Mouse (Mus musculus): ENCODE results near the gene Cdk9.

Gene Cdk9

GRCm38 (mm10) chr2:32710425-32710824, 2.5 kb downstream of the Cdk9 start:
- in situ Hi-C loops (cut with MboI; ENCODE audit: low sequenced_read_pairs), result loop anchor here (5.0 kb wide), 1 partner anchor 37 kb away; no protein-coding TSS in a partner anchor

- in situ Hi-C loops (cut with MboI; ENCODE audit: low sequenced_read_pairs), result loop anchor here (5.0 kb wide), 1 partner anchor 38 kb away; no protein-coding TSS in a partner anchor
These were observed 3.2 kb downstream of the Cdk9 start for GRCm38 (mm10) chr2:32709521-32710137.

GRCm38 (mm10) chr2:32708643-32709042, 4.2 kb downstream of the Cdk9 start:
- in situ Hi-C loops (cut with MboI; ENCODE audit: low sequenced_read_pairs), result no loop called here

GRCm38 (mm10) chr2:32706971-32707370, 5.9 kb downstream of the Cdk9 start:
- in situ Hi-C loops (cut with MboI; ENCODE audit: low sequenced_read_pairs), result no loop called here

- in situ Hi-C loops (cut with MboI; ENCODE audit: low sequenced_read_pairs), result no loop called here
These were observed 7.9 kb downstream of the Cdk9 start for GRCm38 (mm10) chr2:32705018-32705417.

GRCm38 (mm10) chr2:32704021-32704421, 8.9 kb downstream of the Cdk9 start, which contains the start of gene Fpgs:
Gene Fpgs (minus strand): TSS chr2:32704145.
- in situ Hi-C loops (cut with MboI; ENCODE audit: low sequenced_read_pairs), result no loop called here

GRCm38 (mm10) chr2:32703046-32703445, 9.8 kb downstream of the Cdk9 start:
- in situ Hi-C loops (cut with MboI; ENCODE audit: low sequenced_read_pairs), result no loop called here

GRCm38 (mm10) chr2:32700966-32701743, 11.7 kb downstream of the Cdk9 start:
- in situ Hi-C loops (cut with MboI; ENCODE audit: low sequenced_read_pairs), result no loop called here

- in situ Hi-C loops (cut with MboI; ENCODE audit: low sequenced_read_pairs), result no loop called here
These were observed 13.2 kb downstream of the Cdk9 start for GRCm38 (mm10) chr2:32699680-32700079.

- in situ Hi-C loops (cut with MboI; ENCODE audit: low sequenced_read_pairs), result no loop called here
These were observed 18.2 kb downstream of the Cdk9 start for GRCm38 (mm10) chr2:32694691-32695090.

- in situ Hi-C loops (cut with MboI; ENCODE audit: low sequenced_read_pairs), result no loop called here
These were observed 19.0 kb downstream of the Cdk9 start for GRCm38 (mm10) chr2:32693823-32694411.

GRCm38 (mm10) chr2:32693282-32693681, 19.6 kb downstream of the Cdk9 start:
- in situ Hi-C loops (cut with MboI; ENCODE audit: low sequenced_read_pairs), result no loop called here

- in situ Hi-C loops (cut with MboI; ENCODE audit: low sequenced_read_pairs), result no loop called here
These were observed 20.4 kb downstream of the Cdk9 start for GRCm38 (mm10) chr2:32692496-32692895.

GRCm38 (mm10) chr2:32691041-32691440, 21.8 kb downstream of the Cdk9 start:
- in situ Hi-C loops (cut with MboI; ENCODE audit: low sequenced_read_pairs), result no loop called here

GRCm38 (mm10) chr2:32689420-32689819, 23.5 kb downstream of the Cdk9 start:
- in situ Hi-C loops (cut with MboI; ENCODE audit: low sequenced_read_pairs), result no loop called here

- in situ Hi-C loops (cut with MboI; ENCODE audit: low sequenced_read_pairs), result no loop called here
These were observed 25.3 kb downstream of the Cdk9 start for GRCm38 (mm10) chr2:32687562-32687961.

GRCm38 (mm10) chr2:32686640-32687039, 26.2 kb downstream of the Cdk9 start:
- in situ Hi-C loops (cut with MboI; ENCODE audit: low sequenced_read_pairs), result no loop called here

- in situ Hi-C loops (cut with MboI; ENCODE audit: low sequenced_read_pairs), result no loop called here
These were observed 27.1 kb downstream of the Cdk9 start for GRCm38 (mm10) chr2:32685807-32686206.

GRCm38 (mm10) chr2:32684681-32685428, 28.0 kb downstream of the Cdk9 start:
- in situ Hi-C loops (cut with MboI; ENCODE audit: low sequenced_read_pairs), result loop anchor here (5.0 kb wide), 1 partner anchor 53 kb away; no protein-coding TSS in a partner anchor

GRCm38 (mm10) chr2:32683701-32684100, 29.2 kb downstream of the Cdk9 start:
- in situ Hi-C loops (cut with MboI; ENCODE audit: low sequenced_read_pairs), result loop anchor here (5.0 kb wide), 1 partner anchor 51 kb away; no protein-coding TSS in a partner anchor
